Mouse (Mus musculus) intestine, embryonic 16.5 days (tissue): ENCODE data around the gene Gtf3c2. TPM values are rescaled to one million over a fixed set of nuclear protein-coding genes. Genes with fewer than 3 reads are reported as not detected.

Source experiments
- ATAC-seq: fragments of 200-750 bp; cut with Nextera tagmentation; 2 replicates; pipeline ENCODE4 v1.8.0; 2017; ENCODE audit warnings: moderate TSS enrichment, moderate library complexity
- H3K27ac ChIP-seq: fragments of 300-500 bp; sonication (generic); 2 replicates; pipeline ENCODE4 v1.5.1; 2014; ENCODE audit warnings: mild to moderate bottlenecking, low read length
- H3K27me3 ChIP-seq: fragments of 300-500 bp; sonication (generic); replicated peaks from 2 replicates; pipeline ENCODE4 v1.6.1; 2014; ENCODE audit warnings: low read length, control low read depth, mixed read lengths; ENCODE audit not compliant: control insufficient read depth, insufficient read depth
- H3K36me3 ChIP-seq: fragments of 300-500 bp; sonication (generic); 2 replicates; pipeline ENCODE4 v1.6.1; 2014; ENCODE audit warnings: low read length, control low read depth; ENCODE audit not compliant: control insufficient read depth, insufficient read depth
- H3K4me1 ChIP-seq: fragments of 300-500 bp; sonication (generic); 2 replicates; pipeline ENCODE4 v1.6.1; 2014; ENCODE audit warnings: low read length, control low read depth, mixed read lengths; ENCODE audit not compliant: control insufficient read depth, insufficient read depth
- H3K4me2 ChIP-seq: fragments of 300-500 bp; sonication (generic); 2 replicates; pipeline ENCODE4 v1.6.1; 2014; ENCODE audit warnings: low read depth, low read length, control low read depth
- H3K4me3 ChIP-seq: fragments of 300-500 bp; sonication (generic); 2 replicates; pipeline ENCODE4 v1.5.1; 2014; ENCODE audit warnings: mild to moderate bottlenecking, low read length
- H3K9ac ChIP-seq: fragments of 300-500 bp; sonication (generic); 2 replicates; pipeline ENCODE4 v1.6.1; 2014; ENCODE audit warnings: low read depth, low read length
- H3K9me3 ChIP-seq: fragments of 300-500 bp; sonication (generic); 2 replicates; pipeline ENCODE4 v1.6.1; 2016; ENCODE audit warnings: low read length, control low read depth; ENCODE audit not compliant: control insufficient read depth
- WGBS: fragments of 180-500 bp; shearing (Covaris S2); extraction: QIAGEN DNeasy Blood & Tissue Kit; methylation state at CpG from one replicate; pipeline ENCODE4 v1.1.7; 2014; 5-methylcytosine and 5-hydroxymethylcytosine counted together
- polyA plus RNA-seq: library from polyadenylated mRNA; unstranded; fragments of >200 nt; fragmentation: Nextera tagmentation; extraction: Ambion mirVana; gene quantifications from 2 replicates; pipeline ENCODE4 v1.2.1, GENCODE M21; 2015

Gtf3c2 gene
- polyA plus RNA-seq, 1 experiment from 2014 or later, result 60.3 TPM

DNA sequence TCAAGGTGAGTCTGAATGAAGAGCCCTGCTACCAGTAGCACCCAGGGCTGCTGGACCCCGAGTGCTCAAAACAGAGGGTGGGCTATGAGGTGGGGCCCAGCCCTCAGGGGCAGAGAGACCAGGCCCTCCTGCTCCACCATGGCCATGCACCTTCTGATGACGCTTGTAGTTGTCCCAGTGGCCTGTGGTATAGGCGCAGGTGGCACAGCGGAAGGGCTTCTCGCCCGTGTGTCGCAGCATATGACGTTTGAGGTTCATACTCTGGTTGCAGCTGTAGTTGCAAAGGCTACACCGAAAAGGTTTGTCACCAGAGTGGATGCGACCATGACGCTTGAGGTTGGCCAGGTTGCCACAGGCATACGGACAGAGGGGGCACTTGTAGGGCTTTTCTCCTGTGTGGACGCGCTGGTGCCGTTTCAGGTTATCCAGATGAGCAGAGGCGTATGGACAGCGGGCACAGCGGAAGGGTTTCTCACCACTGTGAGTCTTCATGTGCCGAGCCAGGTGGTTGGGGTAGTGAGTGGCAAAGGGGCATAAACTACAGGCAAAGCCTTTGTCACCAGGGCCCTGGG, 19.5 kb upstream of the Gtf3c2 start:
- ATAC-seq, result no peak
- no peak overlapping the region for H3K4me3 ChIP-seq
- no peak overlapping the region for H3K27ac ChIP-seq
- H3K9ac ChIP-seq, result no peak overlapping the region
- no peak overlapping the region for H3K4me2 ChIP-seq
- H3K4me1 ChIP-seq, result peaks cover 12% of the 10 kb centered on the region
- H3K27me3 ChIP-seq, result no peaks in the 10 kb centered on the region
- WGBS, result 87% methylated on average over 19 of the region's 19 CpGs
- no peaks in the 10 kb centered on the region for H3K9me3 ChIP-seq
- H3K36me3 ChIP-seq, result peaks cover 50% of the 10 kb centered on the region

DNA sequence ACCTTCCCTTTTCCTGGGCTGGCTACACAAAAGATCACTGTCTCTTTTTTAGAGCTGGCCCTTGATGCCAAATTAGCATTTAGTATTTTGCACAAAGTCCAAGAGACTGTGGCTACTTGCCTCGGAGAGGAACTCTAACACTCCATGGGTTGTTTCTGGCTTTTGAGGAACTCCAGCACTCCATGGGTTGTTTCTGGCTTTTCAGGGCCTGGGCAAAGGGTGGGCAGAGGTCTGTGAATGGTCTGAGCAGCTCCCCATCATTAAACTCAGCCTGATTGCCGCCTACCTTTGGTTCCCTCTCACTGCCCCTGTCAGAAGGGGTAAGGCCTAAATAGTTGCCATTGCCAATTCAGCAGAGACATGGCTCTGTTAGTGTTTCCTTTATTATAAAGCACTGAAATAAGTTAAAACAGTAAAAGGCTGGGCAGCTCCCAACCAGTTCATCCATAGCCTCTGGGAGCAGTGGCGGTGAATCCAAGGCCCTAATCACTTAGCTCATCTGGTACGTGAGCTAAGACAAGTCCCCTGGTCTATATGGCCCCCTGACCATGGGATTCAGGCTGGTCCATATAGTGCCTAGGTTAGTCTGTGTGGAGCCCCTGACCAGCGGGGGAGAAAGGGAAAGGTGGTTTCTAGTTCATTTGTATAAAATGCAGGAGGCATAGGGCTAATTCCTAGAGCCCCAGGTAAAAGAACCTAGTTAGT, 18.8 kb upstream of the Gtf3c2 start:
- Histone ChIP-seq H3K4me3 (no peak overlapping the region), H3K4me2 (no peak overlapping the region), H3K9me3 (no peaks in the 10 kb centered on the region), H3K27ac (no peak overlapping the region), H3K9ac (no peak overlapping the region), H3K27me3 (no peaks in the 10 kb centered on the region), H3K4me1 (peaks cover 16% of the 10 kb centered on the region), H3K36me3 (peaks cover 50% of the 10 kb centered on the region)
- WGBS, result 74% methylated on average over 5 of the region's 5 CpGs
- no peak for ATAC-seq

DNA sequence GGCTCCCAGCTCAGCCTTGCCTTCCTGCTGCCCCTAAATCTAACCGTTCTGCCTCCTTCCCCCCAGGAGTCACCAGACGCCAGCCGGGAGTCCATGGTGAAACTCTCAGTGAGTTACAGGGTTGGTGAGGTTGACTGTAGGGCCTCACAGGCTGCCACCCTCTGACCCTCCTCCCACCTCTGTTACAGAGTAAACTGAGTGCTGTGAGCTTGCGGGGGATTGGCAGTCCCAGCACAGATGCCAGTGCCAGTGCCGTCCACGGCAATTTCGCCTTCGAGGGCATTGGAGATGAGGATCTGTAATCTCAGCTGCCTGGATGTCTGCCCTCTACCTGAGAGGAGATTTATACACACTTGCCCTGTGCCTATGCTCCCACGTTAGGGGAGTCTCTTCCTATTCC, 18.2 kb upstream of the Gtf3c2 start:
- H3K36me3 ChIP-seq, result peaks cover 50% of the 10 kb centered on the region
- WGBS, result 76% methylated on average over 9 of the region's 9 CpGs

DNA sequence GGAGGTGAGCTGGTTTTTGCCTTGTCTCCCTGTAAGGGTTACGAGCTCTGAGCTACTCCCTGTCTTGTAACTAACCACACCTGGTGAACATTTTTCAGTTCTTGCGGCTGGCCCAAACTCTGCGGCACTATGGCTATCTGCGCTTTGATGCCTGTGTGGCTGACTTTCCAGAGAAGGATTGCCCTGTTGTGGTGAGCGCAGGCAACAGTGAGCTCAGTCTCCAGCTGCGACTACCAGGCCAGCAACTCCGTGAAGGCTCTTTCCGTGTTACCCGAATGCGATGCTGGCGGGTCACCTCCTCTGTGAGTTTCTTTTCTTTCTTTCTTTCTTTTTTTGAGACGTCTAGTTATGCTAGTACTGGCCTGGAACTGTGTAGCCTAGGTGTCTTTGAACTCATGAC, 17.1 kb upstream of the Gtf3c2 start:
- Histone ChIP-seq H3K9ac (no peak overlapping the region), H3K27ac (no peak overlapping the region), H3K27me3 (no peaks in the 10 kb centered on the region), H3K9me3 (no peaks in the 10 kb centered on the region), H3K4me1 (peaks cover 14% of the 10 kb centered on the region), H3K36me3 (peaks cover 44% of the 10 kb centered on the region), H3K4me2 (no peak overlapping the region), H3K4me3 (no peak overlapping the region)
- no peak for ATAC-seq
- 91% methylated on average over 12 of the region's 12 CpGs for WGBS

More for the DNA sequence above, 18.2 kb upstream of the Gtf3c2 start:
- no peaks in the 10 kb centered on the region for H3K9me3 ChIP-seq
- no peak overlapping the region for H3K27ac ChIP-seq
- H3K4me3 ChIP-seq, result no peak overlapping the region
- no peak overlapping the region for H3K9ac ChIP-seq
- no peaks in the 10 kb centered on the region for H3K27me3 ChIP-seq
- no peak overlapping the region for H3K4me2 ChIP-seq
- ATAC-seq, result no peak
- H3K4me1 ChIP-seq, result peaks cover 16% of the 10 kb centered on the region

DNA sequence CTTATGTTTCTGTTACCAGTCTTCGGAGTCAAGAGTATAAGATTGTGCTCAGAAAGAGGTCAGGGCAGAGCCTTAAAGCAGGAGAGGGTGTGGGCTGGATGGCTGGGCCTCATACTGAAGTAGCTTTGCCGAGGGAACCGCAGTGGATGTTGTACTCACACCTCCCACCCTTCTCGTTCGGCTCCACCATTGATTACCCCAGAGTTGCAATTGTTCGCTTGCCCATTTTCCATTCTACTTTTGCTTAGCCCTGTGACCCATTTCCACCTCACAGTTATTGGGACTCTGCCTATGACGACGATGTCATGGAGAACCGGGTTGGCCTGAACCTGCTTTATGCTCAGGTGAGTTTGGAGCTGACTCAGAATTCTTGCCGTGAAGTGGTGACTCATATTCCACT, 16.3 kb upstream of the Gtf3c2 start:
- Histone ChIP-seq H3K4me3 (no peak overlapping the region), H3K4me2 (no peak overlapping the region), H3K36me3 (peaks cover 44% of the 10 kb centered on the region), H3K9me3 (no peaks in the 10 kb centered on the region), H3K27me3 (no peaks in the 10 kb centered on the region), H3K4me1 (peaks cover 22% of the 10 kb centered on the region), H3K9ac (no peak overlapping the region), H3K27ac (no peak overlapping the region)
- ATAC-seq, result no peak
- WGBS, result 94% methylated on average over 10 of the region's 10 CpGs

DNA sequence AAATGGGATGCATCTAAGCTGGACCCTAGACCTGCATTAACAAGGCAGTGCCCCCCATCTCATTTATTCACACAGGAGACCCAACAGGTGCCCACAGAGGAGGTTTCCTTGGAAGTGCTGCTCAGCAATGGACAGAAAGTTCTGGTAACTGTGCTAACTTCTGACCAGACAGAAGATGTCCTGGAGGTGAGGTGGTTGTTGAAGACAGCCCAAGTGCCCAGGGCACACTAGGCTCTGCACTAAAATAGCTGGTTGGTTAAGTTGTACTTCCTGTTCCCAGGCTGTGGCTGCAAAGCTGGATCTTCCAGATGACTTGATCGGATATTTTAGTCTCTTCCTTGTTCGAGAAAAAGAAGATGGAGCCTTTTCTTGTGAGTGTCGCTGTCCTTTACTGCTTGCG, 15.7 kb upstream of the Gtf3c2 start:
- H3K27ac ChIP-seq, result no peak overlapping the region
- no peaks in the 10 kb centered on the region for H3K9me3 ChIP-seq
- ATAC-seq, result no peak
- H3K4me1 ChIP-seq, result peaks cover 23% of the 10 kb centered on the region
- WGBS, result 84% methylated on average over 4 of the region's 4 CpGs
- H3K9ac ChIP-seq, result no peak overlapping the region
- H3K27me3 ChIP-seq, result no peaks in the 10 kb centered on the region
- no peak overlapping the region for H3K4me2 ChIP-seq
- no peak overlapping the region for H3K4me3 ChIP-seq
- H3K36me3 ChIP-seq, result peaks cover 44% of the 10 kb centered on the region

DNA sequence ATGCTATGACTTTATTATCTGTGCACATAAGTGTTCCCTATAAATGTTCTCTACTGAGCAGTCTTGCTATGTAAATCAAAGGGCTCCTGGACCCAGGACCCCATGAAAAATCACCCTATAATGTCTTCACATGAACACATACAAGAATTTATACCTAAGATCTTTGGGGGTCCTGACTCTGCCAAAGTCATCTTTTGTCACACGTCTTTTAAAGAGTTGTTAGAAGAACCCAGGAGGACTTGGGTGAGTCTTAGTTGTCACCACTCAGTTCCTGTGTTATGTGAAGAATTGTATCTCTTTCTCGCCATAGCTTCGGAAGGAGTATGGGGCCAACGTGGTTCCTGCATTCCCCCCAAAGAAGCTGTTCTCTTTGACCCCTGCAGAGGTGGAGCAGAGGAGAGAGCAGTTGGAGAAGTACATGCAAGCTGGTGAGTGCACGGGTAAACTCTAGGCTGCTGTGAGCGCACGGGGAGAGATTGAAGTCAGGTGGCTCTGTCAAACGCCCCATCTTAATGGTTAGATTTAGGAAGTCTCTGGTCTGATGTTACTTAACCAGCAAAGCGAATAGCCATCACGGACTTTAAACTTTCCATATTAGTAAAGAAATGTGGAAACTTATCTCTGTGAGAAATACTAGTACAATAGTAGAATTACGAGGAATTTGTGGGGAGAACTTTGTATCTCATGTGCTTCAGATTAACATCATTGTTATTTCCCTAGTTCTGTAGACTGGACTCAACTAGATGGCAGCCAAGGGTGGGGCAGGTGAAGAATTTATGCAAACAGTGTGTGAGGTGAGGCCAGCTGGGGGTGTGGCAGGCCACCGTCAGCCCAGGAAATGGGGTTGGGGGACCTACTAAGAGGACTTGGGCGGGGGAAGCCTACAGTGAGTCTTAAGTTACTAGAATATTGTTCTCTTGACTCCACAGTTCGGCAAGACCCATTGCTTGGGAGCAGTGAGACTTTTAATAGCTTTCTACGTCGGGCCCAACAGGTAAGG, 14.8 kb upstream of the Gtf3c2 start:
- no peak for ATAC-seq
- Histone ChIP-seq H3K36me3 (peaks cover 44% of the 10 kb centered on the region), H3K27ac (peak overlapping the region; percentile 81; the same call in 1 of the 2 replicates)

DNA sequence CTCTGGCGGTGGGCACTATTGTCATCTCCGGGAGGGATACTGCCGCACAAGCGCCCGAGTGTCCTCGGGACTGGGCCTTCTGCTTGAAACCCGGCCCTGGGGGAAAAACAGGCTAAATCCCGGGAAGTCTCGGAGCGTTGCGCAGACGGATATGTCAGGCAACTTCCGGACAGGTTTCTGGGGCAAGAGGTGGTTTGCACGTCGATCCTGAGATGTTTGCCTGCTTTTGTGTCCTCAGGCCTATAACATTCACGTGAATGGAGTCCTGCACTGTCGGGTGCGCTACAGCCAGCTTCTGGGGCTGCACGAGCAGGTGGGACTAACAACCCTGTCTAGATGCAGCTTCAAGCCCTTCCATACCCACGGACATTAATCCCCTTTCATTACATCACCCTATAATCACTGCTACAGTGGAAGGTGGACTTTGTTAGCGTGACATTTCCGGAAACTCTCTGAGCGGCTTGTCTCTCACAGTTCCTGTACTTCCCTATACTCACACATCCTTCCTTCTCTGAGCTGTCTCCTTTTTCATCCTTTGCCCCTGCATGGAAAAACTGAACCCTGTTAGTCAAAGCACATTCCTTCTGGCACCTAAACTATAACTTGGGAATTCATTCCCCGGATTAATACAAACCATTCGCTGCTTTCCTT, 13.8 kb upstream of the Gtf3c2 start:
- H3K27ac ChIP-seq, result peak overlapping the region; percentile 81
- H3K9ac ChIP-seq, result peak overlapping the region; percentile 88
- peak; percentile 3; the same call in 1 of the 2 replicates for ATAC-seq
- H3K9me3 ChIP-seq, result no peaks in the 10 kb centered on the region
- no peaks in the 10 kb centered on the region for H3K27me3 ChIP-seq
- H3K4me2 ChIP-seq, result peak overlapping the region; percentile 49
- H3K4me3 ChIP-seq, result peak overlapping the region; percentile 71
- H3K36me3 ChIP-seq, result peaks cover 36% of the 10 kb centered on the region
- 9% methylated on average over 25 of the region's 25 CpGs for WGBS
- peaks cover 23% of the 10 kb centered on the region for H3K4me1 ChIP-seq

More for the DNA sequence above, 14.8 kb upstream of the Gtf3c2 start:
- peak overlapping the region; percentile 49 for H3K4me2 ChIP-seq
- WGBS, result 86% methylated on average over 16 of the region's 16 CpGs
- peak overlapping the region; percentile 88; the same call in 1 of the 2 replicates for H3K9ac ChIP-seq
- H3K4me3 ChIP-seq, result peak overlapping the region; percentile 71
- no peaks in the 10 kb centered on the region for H3K27me3 ChIP-seq
- peaks cover 23% of the 10 kb centered on the region for H3K4me1 ChIP-seq
- no peaks in the 10 kb centered on the region for H3K9me3 ChIP-seq
